Mouse (Mus musculus) intestine, embryonic 14.5 days (tissue): ENCODE data around the gene Gm32802. TPM values are rescaled to one million over a fixed set of nuclear protein-coding genes. Genes with fewer than 3 reads are reported as not detected.
"Not testable (repeated sequence)": the region's sequence is repeated elsewhere in the genome, so short reads cannot be mapped to it uniquely, and the experiment has no call there.

ENCODE experiments used
- ATAC-seq: fragments of 200-750 bp; cut with Nextera tagmentation; replicated peaks from 2 replicates; pipeline ENCODE4 v1.8.0; 2017; ENCODE audit warnings: low read depth, moderate number of reproducible peaks, moderate TSS enrichment, moderate library complexity; ENCODE audit not compliant: low FRiP score, low TSS enrichment
- DNase-seq: peaks from one replicate; pipeline ENCODE4 v3.0.0-alpha.2; 2018; ENCODE audit warnings: low spot score
- H3K27ac ChIP-seq: fragments of 300-500 bp; sonication (generic); 2 replicates; pipeline ENCODE4 v1.5.1; 2014; ENCODE audit warnings: low read depth, mild to moderate bottlenecking, control low read depth
- H3K27me3 ChIP-seq: fragments of 300-500 bp; sonication (generic); replicated peaks from 2 replicates; pipeline ENCODE4 v1.6.1; 2014; ENCODE audit warnings: low read length, control low read depth; ENCODE audit not compliant: control insufficient read depth, insufficient read depth
- H3K36me3 ChIP-seq: fragments of 300-500 bp; sonication (generic); 2 replicates; pipeline ENCODE4 v1.6.1; 2014; ENCODE audit warnings: low read length, control low read depth; ENCODE audit not compliant: control insufficient read depth, insufficient read depth
- H3K4me1 ChIP-seq: fragments of 300-500 bp; sonication (generic); replicated peaks from 2 replicates; pipeline ENCODE4 v1.6.1; 2014; ENCODE audit warnings: low read length, control low read depth, mixed read lengths; ENCODE audit not compliant: control insufficient read depth, insufficient read depth
- H3K4me2 ChIP-seq: fragments of 300-500 bp; sonication (generic); 2 replicates; pipeline ENCODE4 v1.6.1; 2014; ENCODE audit warnings: low read length
- H3K4me3 ChIP-seq: fragments of 300-500 bp; sonication (generic); 2 replicates; pipeline ENCODE4 v1.5.1; 2014; ENCODE audit warnings: low read depth, low read length, control low read depth, mixed read lengths
- H3K9ac ChIP-seq: fragments of 300-500 bp; sonication (generic); 2 replicates; pipeline ENCODE4 v1.6.1; 2014; ENCODE audit warnings: mild to moderate bottlenecking, low read length
- H3K9me3 ChIP-seq: fragments of 300-500 bp; sonication (generic); 2 replicates; pipeline ENCODE4 v1.6.1; 2016; ENCODE audit warnings: low read length, control low read depth; ENCODE audit not compliant: control insufficient read depth
- WGBS: fragments of 180-500 bp; shearing (Covaris S2); extraction: QIAGEN DNeasy Blood & Tissue Kit; methylation state at CpG from one replicate; pipeline ENCODE4 v1.1.7; 2014; 5-methylcytosine and 5-hydroxymethylcytosine counted together
- polyA plus RNA-seq: library from polyadenylated mRNA; unstranded; fragments of >200 nt; fragmentation: Nextera tagmentation; extraction: Ambion mirVana; gene quantifications from 2 replicates; pipeline ENCODE4 v1.2.1, GENCODE M21; 2014

Gene Gm32802
- polyA plus RNA-seq: not detected in 2 replicates

- H3K9me3 ChIP-seq, ATAC-seq, H3K36me3 ChIP-seq, H3K27ac ChIP-seq, H3K4me1 ChIP-seq, H3K4me2 ChIP-seq, H3K4me3 ChIP-seq, H3K9ac ChIP-seq, H3K27me3 ChIP-seq, DNase-seq: not testable (repeated sequence)
- no CpG with 5 or more reads among the region's 13 CpGs for WGBS
Measured at GRCm38 (mm10) chr10:118258388-118258787, at the start of gene Gm32802. Gm32802 (plus strand) TSS chr10:118258688.

DNA sequence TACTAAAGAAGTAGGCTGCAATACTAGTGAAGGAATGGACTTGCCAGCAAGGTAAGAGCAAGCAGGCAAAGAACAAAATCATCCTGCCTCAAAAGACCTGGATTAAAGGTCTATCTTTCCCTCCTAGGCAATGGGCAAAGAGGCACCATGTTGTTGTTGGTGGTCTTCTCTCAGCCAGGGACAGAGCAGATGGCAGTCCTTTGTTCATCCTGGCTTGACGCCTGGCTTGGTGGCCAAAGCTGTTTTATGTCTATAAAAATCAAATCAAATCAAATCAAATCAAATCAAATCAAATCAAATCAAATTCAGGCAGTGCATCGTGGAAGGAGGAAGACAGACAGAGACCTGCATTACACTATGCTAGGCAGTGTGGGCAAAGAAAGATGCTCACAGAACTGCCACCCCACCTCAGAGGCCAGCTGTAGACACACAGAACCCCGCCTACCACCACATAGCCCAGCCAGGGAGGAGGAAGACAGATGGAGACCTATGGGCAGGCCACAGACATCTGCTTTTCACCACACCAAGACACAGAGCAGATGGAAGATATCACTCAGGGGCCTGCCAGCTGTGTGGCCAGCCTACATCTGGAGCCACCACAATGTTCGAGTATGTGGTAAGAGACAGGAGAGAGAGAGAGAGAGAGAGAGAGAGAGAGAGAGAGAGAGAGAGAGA, 42.6 kb upstream of the Gm32802 start:
- not testable (repeated sequence) for H3K27me3 ChIP-seq, H3K4me3 ChIP-seq, ATAC-seq, H3K9me3 ChIP-seq, H3K36me3 ChIP-seq, H3K9ac ChIP-seq, DNase-seq, H3K4me2 ChIP-seq, H3K4me1 ChIP-seq, H3K27ac ChIP-seq
- WGBS: 83% methylated on average over 2 of the region's 4 CpGs

- H3K27ac ChIP-seq, H3K4me1 ChIP-seq, H3K4me3 ChIP-seq, DNase-seq, H3K4me2 ChIP-seq, ATAC-seq, H3K27me3 ChIP-seq, H3K36me3 ChIP-seq, H3K9ac ChIP-seq, H3K9me3 ChIP-seq: not testable (repeated sequence)
- no CpG with 5 or more reads among the region's 2 CpGs for WGBS
Measured at GRCm38 (mm10) chr10:118227629-118228028, 30.9 kb upstream of the Gm32802 start.

GRCm38 (mm10) chr10:118232607-118233006, 25.9 kb upstream of the Gm32802 start:
- H3K27ac ChIP-seq, H3K27me3 ChIP-seq, H3K9ac ChIP-seq, DNase-seq, H3K4me2 ChIP-seq, H3K36me3 ChIP-seq, ATAC-seq, H3K4me3 ChIP-seq, H3K4me1 ChIP-seq, H3K9me3 ChIP-seq: not testable (repeated sequence)
- no CpG with 5 or more reads among the region's 5 CpGs for WGBS

DNA sequence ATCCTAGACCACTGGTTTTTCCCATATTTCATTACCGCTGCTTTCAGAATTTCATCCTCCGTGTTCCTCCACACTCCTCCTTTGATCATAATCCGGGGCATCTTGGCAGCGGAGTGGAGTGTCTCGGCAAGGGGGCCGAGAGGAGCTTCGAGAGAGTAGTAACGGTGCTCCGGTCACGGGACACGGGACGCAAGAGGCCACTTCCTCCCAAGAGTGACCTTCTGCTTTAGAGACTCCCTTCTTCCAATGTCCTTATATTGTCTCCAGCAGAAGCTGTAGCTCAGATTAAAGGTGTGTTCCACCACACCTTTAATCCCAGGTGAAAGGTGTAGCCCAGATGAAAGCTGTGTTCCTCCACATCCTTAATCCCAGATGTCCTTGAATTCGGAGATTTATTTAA, 17.8 kb upstream of the Gm32802 start, which contains the start of gene Gm32717:
Gene Gm32717, minus strand, starts transcription at position 101 of the 400 bp plus-strand sequence.
- H3K36me3 ChIP-seq, H3K4me2 ChIP-seq, H3K4me1 ChIP-seq, H3K9ac ChIP-seq, H3K4me3 ChIP-seq, ATAC-seq, H3K27ac ChIP-seq, H3K9me3 ChIP-seq, H3K27me3 ChIP-seq, DNase-seq: not testable (repeated sequence)
- WGBS: no CpG with 5 or more reads among the region's 13 CpGs

- H3K9ac ChIP-seq, H3K4me1 ChIP-seq, H3K4me2 ChIP-seq, H3K27me3 ChIP-seq, H3K27ac ChIP-seq, H3K9me3 ChIP-seq, H3K4me3 ChIP-seq, H3K36me3 ChIP-seq, ATAC-seq: not testable (repeated sequence)
- 65% methylated on average over 11 of the region's 11 CpGs for WGBS
- DNase-seq: peak; percentile 25
Measured at GRCm38 (mm10) chr10:118249006-118249595, 9.4 kb upstream of the Gm32802 start.

DNA sequence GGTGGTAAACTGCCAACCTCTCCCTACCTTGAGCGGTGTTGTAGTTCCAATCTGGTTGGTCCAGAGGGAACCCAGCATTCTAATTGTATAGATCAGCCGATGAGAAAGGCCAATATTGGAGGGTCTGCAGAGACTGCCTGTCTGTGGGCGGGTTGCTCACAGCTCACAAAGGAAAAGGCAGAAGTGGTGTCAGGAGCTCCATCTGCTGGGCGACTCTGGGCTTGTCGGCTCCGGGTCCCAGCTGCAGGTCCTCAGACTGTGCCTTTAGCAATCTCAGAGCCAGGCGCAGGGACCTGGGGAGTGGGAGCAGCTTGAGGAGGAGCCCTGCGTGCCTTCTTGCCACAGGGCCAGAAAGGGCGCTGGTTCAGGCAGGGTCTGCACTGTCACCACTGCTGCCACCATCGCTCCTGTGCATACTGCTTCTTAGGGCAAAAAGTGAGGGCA, 7.6 kb upstream of the Gm32802 start:
- Histone ChIP-seq H3K27me3 (no peaks in the 10 kb centered on the region), H3K4me1 (no peaks in the 10 kb centered on the region), H3K9ac (no peak overlapping the region), H3K9me3 (no peaks in the 10 kb centered on the region), H3K4me2 (no peak overlapping the region), H3K4me3 (no peak overlapping the region), H3K27ac (no peak overlapping the region), H3K36me3 (no peaks in the 10 kb centered on the region)
- DNase-seq: peak; percentile 80
- 36% methylated on average over 10 of the region's 10 CpGs for WGBS
- 0 out of 2 replicates have a peak, but pooled peaks have one; percentile 36 for ATAC-seq

DNA sequence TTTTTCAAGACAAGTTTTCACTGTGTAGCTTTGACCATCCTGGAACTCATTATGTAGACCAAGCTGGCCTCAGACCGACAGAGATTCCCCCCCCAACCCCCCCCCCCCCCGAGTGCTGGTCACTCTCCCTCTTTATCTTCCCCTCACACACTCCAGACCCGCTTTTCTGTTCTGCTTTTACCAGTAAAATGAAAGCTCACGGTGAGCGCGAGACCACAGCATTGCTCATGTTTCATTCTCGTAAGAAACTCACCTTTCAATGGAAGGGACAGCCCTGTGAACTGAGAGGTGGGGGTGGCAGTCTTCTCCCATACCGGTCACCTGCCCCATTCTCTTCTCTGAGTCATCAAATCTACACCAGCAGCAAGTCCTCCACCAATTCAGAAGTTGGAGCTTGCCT, 10.3 kb downstream of the Gm32802 start:
- H3K4me3 ChIP-seq, H3K9me3 ChIP-seq, H3K27ac ChIP-seq, H3K4me2 ChIP-seq, H3K9ac ChIP-seq, H3K27me3 ChIP-seq, ATAC-seq, H3K4me1 ChIP-seq, H3K36me3 ChIP-seq, DNase-seq: not testable (repeated sequence)
- 53% methylated on average over 3 of the region's 8 CpGs for WGBS

DNA sequence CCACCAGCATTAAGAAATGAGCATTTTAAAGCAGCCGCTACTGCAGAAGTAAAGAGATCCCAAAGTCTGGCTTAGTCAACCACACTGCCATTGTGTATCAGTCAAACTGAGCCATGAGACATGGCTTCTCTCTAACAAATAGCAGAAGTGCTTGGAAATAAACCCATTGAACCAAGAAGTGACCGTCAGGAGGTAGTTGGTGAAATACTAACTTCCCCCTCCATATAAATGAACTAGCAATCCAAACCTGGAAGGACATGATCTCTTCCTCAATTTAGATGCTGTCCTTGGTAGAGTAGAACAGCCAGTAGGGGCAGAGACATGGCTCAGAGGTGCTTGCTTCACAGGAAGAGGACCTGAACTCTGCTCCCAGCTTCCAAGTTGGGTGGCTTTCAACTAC, 12.9 kb downstream of the Gm32802 start:
- H3K9ac ChIP-seq, H3K4me2 ChIP-seq, H3K36me3 ChIP-seq, H3K27me3 ChIP-seq, DNase-seq, H3K9me3 ChIP-seq, ATAC-seq, H3K27ac ChIP-seq, H3K4me3 ChIP-seq, H3K4me1 ChIP-seq: not testable (repeated sequence)
- WGBS: no CpG with 5 or more reads among the region's 2 CpGs
